Mouse (Mus musculus) adipose tissue, adult 10 weeks (tissue): ENCODE results near the gene Myo1h. TPM values are rescaled to one million over a fixed set of nuclear protein-coding genes. Genes with fewer than 3 reads are reported as not detected.

Experiments
- polyA plus RNA-seq: library from polyadenylated mRNA; stranded (reverse); fragments of 350-450 nt; fragmentation: Illumina TruSeq; extraction: RNeasy Lipid Tissue Mini Kit (QIAGEN cat#74804); gene quantifications from one replicate; pipeline ENCODE4 v1.2.3, GENCODE M21; 2014; ENCODE audit warnings: low read depth, low replicate concordance

Gene Myo1h
- 0.31 TPM for polyA plus RNA-seq

GRCm38 (mm10) chr5:114288874-114289273, at the start of gene Myo1h:
Gene Myo1h (plus strand): TSS chr5:114289166.

GRCm38 (mm10) chr5:114273693-114274402, 15.1 kb upstream of the Myo1h start, which contains the start of gene Foxn4:
Gene Foxn4 (minus strand): TSS chr5:114273807.

GRCm38 (mm10) chr5:114380209-114381012, 91.4 kb downstream of the Myo1h start, which contains the start of the genes Kctd10 and Ube3b:
Gene Kctd10 (minus strand): TSS chr5:114380508.
Gene Ube3b (plus strand): TSS chr5:114380607.

Other genes with a start within 250 kb of the Myo1h start
- 20.0 TPM for gene Usp30, start 223.7 kb upstream of the Myo1h start, polyA plus RNA-seq
- 0.61 TPM for gene Svop, start 197.6 kb upstream of the Myo1h start, polyA plus RNA-seq
- gene Alkbh2, start 160.9 kb upstream of the Myo1h start, polyA plus RNA-seq = 9.8 TPM
- gene Ung, start 158.8 kb upstream of the Myo1h start, polyA plus RNA-seq = 5.4 TPM
- gene Acacb, start 142.6 kb upstream of the Myo1h start, polyA plus RNA-seq = 20.3 TPM
- not detected for gene Foxn4, start 15.4 kb upstream of the Myo1h start, polyA plus RNA-seq
- gene Kctd10, start 91.3 kb downstream of the Myo1h start, polyA plus RNA-seq = 51.2 TPM
- gene Ube3b, start 91.4 kb downstream of the Myo1h start, polyA plus RNA-seq = 40.9 TPM
- 19.0 TPM for gene Mmab, start 154.9 kb downstream of the Myo1h start, polyA plus RNA-seq
- 27.0 TPM for gene Mvk, start 155.1 kb downstream of the Myo1h start, polyA plus RNA-seq